Mouse (Mus musculus) CH12.LX (cell line): ENCODE results near the gene Haus3. TPM values are rescaled to one million over a fixed set of nuclear protein-coding genes. Genes with fewer than 3 reads are reported as not detected.

Experiments
- DNase-seq: peaks from one replicate; pipeline ENCODE4 v3.0.0-alpha.2; 2013; ENCODE audit errors: extremely low read depth
- H3K27ac ChIP-seq: 2 replicates; pipeline ENCODE4 v1.5.1; 2012; ENCODE audit warnings: low read depth, mild to moderate bottlenecking, control low read depth, moderate library complexity; ENCODE audit not compliant: insufficient read depth
- H3K27me3 ChIP-seq: replicated peaks from 2 replicates; pipeline ENCODE3; 2012; ENCODE audit warnings: inconsistent platforms
- H3K36me3 ChIP-seq, 2 experiments: replicated peaks in 1 of 2; 2 replicates each; pipeline versions ENCODE3 to v1.6.1; 2012; ENCODE audit warnings: inconsistent platforms in 1 of 2, low read length in 1 of 2, mild to moderate bottlenecking in 1 of 2, mixed read lengths in 1 of 2, moderate library complexity in 1 of 2; ENCODE audit not compliant: control insufficient read depth in 1 of 2, insufficient read depth in 1 of 2
- H3K4me1 ChIP-seq, 2 experiments: 2 replicates each; pipeline ENCODE4 v1.6.1; 2012; ENCODE audit warnings: inconsistent platforms in 1 of 2, moderate library complexity in 1 of 2; ENCODE audit not compliant: insufficient read depth in 2 of 2, control insufficient read depth in 1 of 2
- H3K4me2 ChIP-seq: 2 replicates; pipeline ENCODE4 v1.6.1; 2012; ENCODE audit warnings: low read depth, mild to moderate bottlenecking, control low read depth; ENCODE audit not compliant: poor library complexity, insufficient read depth, severe bottlenecking
- H3K4me3 ChIP-seq, 3 experiments: fragments of 150-350 bp in 1 of 3; sonication (generic) in 1 of 3; replicated peaks in 1 of 3; 2 replicates each; pipeline versions ENCODE3 to v1.5.1; 2011 to 2012; ENCODE audit warnings: low read depth in 2 of 3, low read length in 2 of 3, mild to moderate bottlenecking in 2 of 3, moderate library complexity in 2 of 3, control low read depth in 1 of 3, improper control_type of control experiment in 1 of 3, inconsistent platforms in 1 of 3, mixed read lengths in 1 of 3; ENCODE audit not compliant: poor library complexity in 1 of 3
- H3K79me2 ChIP-seq: replicated peaks from 2 replicates; pipeline ENCODE4 v1.6.1; 2012; ENCODE audit warnings: mild to moderate bottlenecking, moderate library complexity; ENCODE audit not compliant: control insufficient read depth, poor library complexity, insufficient read depth, severe bottlenecking; ENCODE audit errors: extremely low read depth
- H3K9ac ChIP-seq: 2 replicates; pipeline ENCODE4 v1.6.1; 2012; ENCODE audit warnings: low read depth, mild to moderate bottlenecking, control low read depth, moderate library complexity; ENCODE audit not compliant: insufficient read depth
- H3K9me3 ChIP-seq: replicated peaks from 2 replicates; pipeline ENCODE3; 2012; ENCODE audit warnings: low read length, inconsistent platforms, mixed read lengths
- BHLHE40 ChIP-seq: IDR thresholded peaks from 2 replicates; pipeline ENCODE4 v1.6.1; 2011; ENCODE audit warnings: mild to moderate bottlenecking, low read depth, low read length, improper control_type of control experiment
- CHD2 ChIP-seq: IDR thresholded peaks from 2 replicates; pipeline ENCODE4 v1.6.1; 2011; ENCODE audit warnings: low read length, improper control_type of control experiment
- CTCF ChIP-seq, 2 experiments: IDR thresholded peaks in 1 of 2; conservative IDR thresholded peaks in 1 of 2; 2 replicates each; pipeline ENCODE4 v1.5.1; 2011 to 2012; ENCODE audit warnings: low read depth in 2 of 2, low read length in 2 of 2, improper control_type of control experiment in 1 of 2, inconsistent platforms in 1 of 2, mild to moderate bottlenecking in 1 of 2, moderate library complexity in 1 of 2
- E2F4 ChIP-seq: IDR thresholded peaks from 2 replicates; pipeline ENCODE4 v1.6.1; 2011; ENCODE audit warnings: low read depth, low read length, improper control_type of control experiment; ENCODE audit not compliant: insufficient replicate concordance
- KAT2A ChIP-seq: IDR thresholded peaks from 2 replicates; pipeline ENCODE4 v1.6.1; 2012; ENCODE audit warnings: low read length, improper control_type of control experiment, inconsistent platforms; ENCODE audit not compliant: insufficient replicate concordance
- MAFK ChIP-seq: IDR thresholded peaks from 2 replicates; pipeline ENCODE4 v1.6.1; 2011; ENCODE audit warnings: low read length, improper control_type of control experiment; ENCODE audit not compliant: insufficient replicate concordance
- MAX ChIP-seq: IDR thresholded peaks from 2 replicates; pipeline ENCODE4 v1.6.1; 2011; ENCODE audit warnings: low read length, improper control_type of control experiment
- MAZ ChIP-seq: IDR thresholded peaks from 2 replicates; pipeline ENCODE4 v1.6.1; 2012; ENCODE audit warnings: low read depth, mild to moderate bottlenecking, inconsistent platforms, low read length, improper control_type of control experiment, moderate library complexity
- MXI1 ChIP-seq: IDR thresholded peaks from 2 replicates; pipeline ENCODE4 v1.6.1; 2011; ENCODE audit warnings: mild to moderate bottlenecking, low read depth, low read length, improper control_type of control experiment
- MYC ChIP-seq: IDR thresholded peaks from 2 replicates; pipeline ENCODE4 v1.6.1; 2011; ENCODE audit warnings: low read depth, mild to moderate bottlenecking, improper control_type of control experiment, low read length
- NRF1 ChIP-seq: IDR thresholded peaks from 2 replicates; pipeline ENCODE4 v1.6.1; 2014; ENCODE audit warnings: low read depth, mild to moderate bottlenecking, inconsistent platforms, low read length, improper control_type of control experiment, moderate library complexity
- POLR2A ChIP-seq: IDR thresholded peaks from 2 replicates; pipeline ENCODE4 v1.6.1; 2011; ENCODE audit warnings: low read depth, mild to moderate bottlenecking, improper control_type of control experiment, low read length
- POLR2AphosphoS2 ChIP-seq: IDR thresholded peaks from 2 replicates; pipeline ENCODE4 v1.6.1; 2011; ENCODE audit warnings: low read depth, low read length, improper control_type of control experiment
- RAD21 ChIP-seq: IDR thresholded peaks from 2 replicates; pipeline ENCODE4 v1.6.1; 2011; ENCODE audit warnings: low read depth, mild to moderate bottlenecking, low read length, improper control_type of control experiment, moderate library complexity
- RCOR1 ChIP-seq: conservative IDR thresholded peaks from 2 replicates; pipeline ENCODE4 v1.6.1; 2012; ENCODE audit warnings: low read depth, mild to moderate bottlenecking, inconsistent platforms, low read length, improper control_type of control experiment
- SIN3A ChIP-seq: IDR thresholded peaks from 2 replicates; pipeline ENCODE4 v1.6.1; 2012; ENCODE audit warnings: low read length, improper control_type of control experiment, inconsistent platforms
- SMC3 ChIP-seq: IDR thresholded peaks from 2 replicates; pipeline ENCODE4 v1.6.1; 2011; ENCODE audit warnings: low read depth, low read length, improper control_type of control experiment
- TBP ChIP-seq: conservative IDR thresholded peaks from 2 replicates; pipeline ENCODE4 v1.6.1; 2011; ENCODE audit warnings: low read depth, low read length, improper control_type of control experiment
- TCF12 ChIP-seq: IDR thresholded peaks from 2 replicates; pipeline ENCODE4 v1.6.1; 2014; ENCODE audit warnings: low read depth, mild to moderate bottlenecking, inconsistent platforms, low read length, improper control_type of control experiment
- USF2 ChIP-seq: conservative IDR thresholded peaks from 2 replicates; pipeline ENCODE4 v1.6.1; 2011; ENCODE audit warnings: low read depth, low read length, improper control_type of control experiment
- ZNF384 ChIP-seq: IDR thresholded peaks from 2 replicates; pipeline ENCODE4 v1.6.1; 2012; ENCODE audit warnings: low read depth, low read length, improper control_type of control experiment, inconsistent platforms
- dilution Hi-C: fragments of 300-500 bp; cut with MboI; formaldehyde crosslinking; loops from 2 replicates; pipeline ENCODE4 v1.14.3; 2020; ENCODE audit warnings: low sequenced_read_pairs; ENCODE audit not compliant: extremely low pct_unique_long_range_greater_than_20kb, extremely low pct_ligation_motif_present
- in situ Hi-C: fragments of 300-500 bp; cut with MboI; formaldehyde crosslinking; loops from 3 replicates; pipeline ENCODE4 v1.14.3; 2019; ENCODE audit warnings: low sequenced_read_pairs, low pct_ligation_motif_present, low pct_unique_long_range_greater_than_20kb, mixed read lengths
- polyA plus RNA-seq: library from polyadenylated mRNA; unstranded; fragments of >175 nt; gene quantifications from 2 replicates; pipeline ENCODE4 v1.2.1, GENCODE M21; 2012; ENCODE audit warnings: low read depth; ENCODE audit not compliant: insufficient read length
- total RNA-seq, 2 experiments: library from RNA; depleted of rRNA; stranded (reverse); fragments of 300-350 nt in 1 of 2; fragments of >200 nt in 1 of 2; gene quantifications; 2 replicates each; pipeline ENCODE4 v1.2.3; 2012 to 2014

Gene Haus3
- total and polyA plus RNA-seq, 3 experiments = 16.0 to 66.0 (median 51.5) TPM

DNA sequence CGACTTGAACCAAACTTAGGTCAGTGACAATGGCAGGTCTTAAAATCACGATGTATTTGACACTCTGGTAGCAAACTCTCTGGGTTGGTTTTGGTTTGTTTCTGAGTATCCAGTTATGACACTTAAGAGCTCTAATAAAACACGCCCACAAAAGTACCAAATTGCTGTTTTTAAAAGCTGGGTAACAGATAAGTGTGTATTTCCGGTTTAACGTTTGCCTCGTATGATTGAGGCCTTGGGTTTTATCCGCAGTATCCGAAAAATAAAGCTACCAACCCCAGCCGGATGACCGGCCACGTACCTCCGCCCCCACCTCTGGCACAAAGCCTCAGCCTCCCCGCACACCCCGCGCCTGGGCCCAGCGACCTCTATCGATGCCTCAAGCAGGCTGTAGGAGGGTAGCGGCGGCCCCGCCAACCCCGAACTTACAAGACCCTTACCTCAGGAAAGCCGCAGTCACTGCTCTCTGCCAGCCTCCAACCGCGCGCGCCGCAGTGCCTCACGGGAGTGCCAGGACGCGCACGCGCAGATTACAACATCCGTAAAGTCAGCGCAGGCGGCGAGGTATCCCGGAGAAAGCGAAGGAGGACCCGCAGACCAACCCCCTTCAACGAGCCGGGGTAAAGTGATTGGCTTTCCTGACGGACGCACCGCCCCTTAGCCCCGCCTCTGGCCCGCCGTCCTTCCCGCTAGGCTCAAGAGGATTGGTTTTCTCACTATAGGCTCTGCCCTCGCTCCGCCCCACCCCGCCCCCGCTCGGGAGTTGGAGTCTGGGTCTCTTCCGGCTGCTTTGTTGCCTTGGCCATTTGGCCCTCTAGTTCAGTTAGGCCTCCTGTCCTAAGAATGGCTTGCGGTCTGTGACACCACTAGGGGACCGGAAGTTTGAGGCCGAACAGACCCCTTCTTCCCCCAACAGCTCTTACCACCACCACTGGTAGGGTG, at the start of gene Haus3, which contains the start of gene Poln (continued):
- no peak for TF ChIP-seq USF2
- peak; percentile 94 for TF ChIP-seq POLR2A

DNA sequence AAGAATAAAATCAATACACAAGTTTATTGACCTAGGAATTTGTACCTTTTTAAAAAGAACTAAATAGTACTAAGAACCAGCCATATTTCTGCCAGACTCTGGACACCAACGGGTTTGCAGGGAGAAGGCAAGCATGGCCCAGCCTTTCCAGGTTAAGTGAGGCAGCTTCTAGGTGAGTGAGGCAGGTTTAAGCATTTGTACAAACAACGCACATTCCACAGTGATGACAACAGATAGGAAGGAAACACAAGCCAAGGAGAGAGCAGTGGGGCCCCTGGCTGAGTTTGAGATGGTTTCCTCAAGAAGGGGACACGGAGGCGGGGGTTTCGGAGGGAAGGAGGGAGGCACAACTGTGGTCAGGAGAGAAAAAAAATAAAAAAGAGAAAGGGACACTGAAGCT, 49.3 kb upstream of the Haus3 start:
- DNase-seq = no peak
- no peaks in the 10 kb centered on the region for H3K79me2 ChIP-seq
- in situ Hi-C loops (no loop called here), dilution Hi-C loops (no loop called here)
- no peaks in the 10 kb centered on the region for H3K9me3 ChIP-seq
- no peak overlapping the region for H3K4me2 ChIP-seq
- TF ChIP-seq MAZ = no peak
- TF ChIP-seq ZNF384 = no peak
- TF ChIP-seq SMC3 = no peak
- TF ChIP-seq CTCF (conservative IDR thresholded peaks at IDR 0.05 in 1 of 2, IDR thresholded peaks at IDR 0.05 in 1 of 2; ENCODE audit: low read depth in 2 of 2, low read length in 2 of 2) = no peak
- TF ChIP-seq TBP = no peak
- no peak for TF ChIP-seq MYC
- TF ChIP-seq NRF1 = no peak
- no peak for TF ChIP-seq POLR2AphosphoS2
- TF ChIP-seq MXI1 = no peak
- no peak for TF ChIP-seq SIN3A
- no peak for TF ChIP-seq CHD2
- no peak overlapping the region for H3K27ac ChIP-seq
- H3K9ac ChIP-seq = no peak overlapping the region
- H3K4me3 ChIP-seq = no peak overlapping the region
- peaks cover 0 to 7% of the 10 kb centered on the region in 2 experiments; a peak in 2 of 4 replicates for H3K4me1 ChIP-seq
- no peaks in the 10 kb centered on the region for H3K27me3 ChIP-seq
- H3K36me3 ChIP-seq = no peaks in the 10 kb centered on the region

GRCm38 (mm10) chr5:34217756-34218155, 48.4 kb upstream of the Haus3 start:
- no peak overlapping the region for H3K4me3 ChIP-seq
- in situ Hi-C loops = no loop called here
- H3K27ac ChIP-seq = no peak overlapping the region
- no peak for TF ChIP-seq KAT2A
- no peak for TF ChIP-seq SIN3A
- TF ChIP-seq MAFK = no peak
- TF ChIP-seq POLR2AphosphoS2 = no peak
- TF ChIP-seq NRF1 = no peak
- TF ChIP-seq ZNF384 = no peak
- no peak for TF ChIP-seq BHLHE40
- TF ChIP-seq CHD2 = no peak
- TF ChIP-seq SMC3 = no peak
- TF ChIP-seq MXI1 = no peak
- no peak for TF ChIP-seq RCOR1
- no peak for TF ChIP-seq RAD21
- no peak for TF ChIP-seq MAX
- no peak for TF ChIP-seq CTCF (conservative IDR thresholded peaks at IDR 0.05 in 1 of 2, IDR thresholded peaks at IDR 0.05 in 1 of 2; ENCODE audit: low read depth in 2 of 2, low read length in 2 of 2)
- TF ChIP-seq TCF12 = no peak
- TF ChIP-seq E2F4 = no peak
- peaks cover 0 to 6% of the 10 kb centered on the region in 2 experiments; a peak in 2 of 4 replicates for H3K4me1 ChIP-seq
- H3K36me3 ChIP-seq = no peaks in the 10 kb centered on the region
- dilution Hi-C loops = no loop called here
- no peak overlapping the region for H3K9ac ChIP-seq
- no peaks in the 10 kb centered on the region for H3K27me3 ChIP-seq
- no peaks in the 10 kb centered on the region for H3K79me2 ChIP-seq
- no peak overlapping the region for H3K4me2 ChIP-seq
- no peak for DNase-seq
- H3K9me3 ChIP-seq = no peaks in the 10 kb centered on the region
